Mouse (Mus musculus): ENCODE results near the gene Pak2. TPM values are rescaled to one million over a fixed set of nuclear protein-coding genes. Genes with fewer than 3 reads are reported as not detected.
A peak's percentile ranks its signal among the peaks of the same experiment; 100 is the strongest.

Gene Pak2
- polyA plus RNA-seq, 1 experiment from 2014 or later: 39.8 TPM

GRCm38 (mm10) chr16:32019678-32020077, 59.5 kb downstream of the Pak2 start:
- no peaks in the 10 kb centered on the region for H3K4me1 ChIP-seq (ENCODE audit: insufficient read depth)
- H3K27ac ChIP-seq (ENCODE audit: low read depth): no peak overlapping the region
- H3K9me3 ChIP-seq (ENCODE audit: low read depth, low read length): no peaks in the 10 kb centered on the region
- no peak overlapping the region for H3K9ac ChIP-seq
- H3K36me3 ChIP-seq (ENCODE audit: insufficient read depth): peaks cover 80% of the 10 kb centered on the region
- H3K4me3 ChIP-seq (ENCODE audit: low read depth, low read length): no peak overlapping the region
- no peak for TF ChIP-seq CTCF (IDR thresholded peaks at IDR 0.05; ENCODE audit: low read depth)
- ATAC-seq (ENCODE audit: insufficient read depth) (no peak), DNase-seq (no peak)
- H3K27me3 ChIP-seq (ENCODE audit: insufficient read depth, low read length): no peaks in the 10 kb centered on the region
- WGBS: 91% methylated on average over 9 of the region's 9 CpGs
- H3K4me2 ChIP-seq: no peak overlapping the region

- Histone ChIP-seq H3K27me3 (ENCODE audit: insufficient read depth, low read length) (no peaks in the 10 kb centered on the region), H3K9ac (no peak overlapping the region), H3K36me3 (ENCODE audit: insufficient read depth) (peaks cover 10% of the 10 kb centered on the region; the same call in 1 of the 2 replicates), H3K4me3 (ENCODE audit: low read depth, low read length) (no peak overlapping the region), H3K4me2 (no peak overlapping the region), H3K9me3 (ENCODE audit: low read depth, low read length) (no peaks in the 10 kb centered on the region), H3K4me1 (ENCODE audit: insufficient read depth) (no peaks in the 10 kb centered on the region), H3K27ac (ENCODE audit: low read depth) (no peak overlapping the region)
- DNase-seq (no peak), ATAC-seq (ENCODE audit: insufficient read depth) (no peak)
- 75% methylated on average over 4 of the region's 4 CpGs for WGBS
- TF ChIP-seq CTCF (IDR thresholded peaks at IDR 0.05; ENCODE audit: low read depth): no peak
Measured at GRCm38 (mm10) chr16:32010330-32010729, 68.8 kb downstream of the Pak2 start.

DNA sequence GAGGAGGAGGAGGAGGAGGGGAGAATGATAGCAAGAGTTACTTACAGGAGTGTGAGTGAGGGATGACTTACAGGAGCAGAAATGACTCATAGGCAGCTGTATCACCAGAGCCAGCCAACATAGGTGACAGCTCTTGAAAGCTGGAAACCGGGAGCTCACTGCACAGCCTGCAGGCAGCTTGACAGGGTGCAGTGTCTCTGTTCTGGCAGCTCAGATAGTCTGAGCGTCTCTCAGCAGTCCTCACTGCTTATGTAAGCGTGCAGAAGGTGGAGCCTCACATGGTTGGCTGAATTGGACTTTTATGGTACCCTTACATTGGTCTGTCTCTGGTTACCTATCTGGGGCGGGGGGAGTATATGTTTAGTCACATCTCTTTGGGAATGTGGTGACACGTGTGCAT, 69.2 kb downstream of the Pak2 start:
- H3K9ac ChIP-seq: no peak overlapping the region
- no peak overlapping the region for H3K27ac ChIP-seq (ENCODE audit: low read depth)
- no peak overlapping the region for H3K4me2 ChIP-seq
- no peaks in the 10 kb centered on the region for H3K4me1 ChIP-seq (ENCODE audit: insufficient read depth)
- H3K4me3 ChIP-seq (ENCODE audit: low read depth, low read length): no peak overlapping the region
- H3K36me3 ChIP-seq (ENCODE audit: insufficient read depth): peaks cover 10% of the 10 kb centered on the region; the same call in 1 of the 2 replicates
- no peaks in the 10 kb centered on the region for H3K27me3 ChIP-seq (ENCODE audit: insufficient read depth, low read length)
- no peak for TF ChIP-seq CTCF (IDR thresholded peaks at IDR 0.05; ENCODE audit: low read depth)
- DNase-seq (peak; percentile 44), ATAC-seq (ENCODE audit: insufficient read depth) (peak; percentile 31; the same call in 1 of the 2 replicates)
- WGBS: 26% methylated on average over 5 of the region's 5 CpGs
- H3K9me3 ChIP-seq (ENCODE audit: low read depth, low read length): no peaks in the 10 kb centered on the region

- 59% methylated on average over 10 of the region's 10 CpGs for WGBS
- Histone ChIP-seq H3K4me1 (ENCODE audit: insufficient read depth) (no peaks in the 10 kb centered on the region), H3K4me3 (ENCODE audit: low read depth, low read length) (no peak overlapping the region), H3K9ac (no peak overlapping the region), H3K4me2 (no peak overlapping the region), H3K27ac (ENCODE audit: low read depth) (no peak overlapping the region), H3K9me3 (ENCODE audit: low read depth, low read length) (no peaks in the 10 kb centered on the region), H3K36me3 (ENCODE audit: insufficient read depth) (peaks cover 7% of the 10 kb centered on the region; the same call in 1 of the 2 replicates), H3K27me3 (ENCODE audit: insufficient read depth, low read length) (no peaks in the 10 kb centered on the region)
- ATAC-seq (ENCODE audit: insufficient read depth) (no peak), DNase-seq (no peak)
- no peak for TF ChIP-seq CTCF (IDR thresholded peaks at IDR 0.05; ENCODE audit: low read depth)
Measured at GRCm38 (mm10) chr16:32008529-32009293, 70.4 kb downstream of the Pak2 start.

DNA sequence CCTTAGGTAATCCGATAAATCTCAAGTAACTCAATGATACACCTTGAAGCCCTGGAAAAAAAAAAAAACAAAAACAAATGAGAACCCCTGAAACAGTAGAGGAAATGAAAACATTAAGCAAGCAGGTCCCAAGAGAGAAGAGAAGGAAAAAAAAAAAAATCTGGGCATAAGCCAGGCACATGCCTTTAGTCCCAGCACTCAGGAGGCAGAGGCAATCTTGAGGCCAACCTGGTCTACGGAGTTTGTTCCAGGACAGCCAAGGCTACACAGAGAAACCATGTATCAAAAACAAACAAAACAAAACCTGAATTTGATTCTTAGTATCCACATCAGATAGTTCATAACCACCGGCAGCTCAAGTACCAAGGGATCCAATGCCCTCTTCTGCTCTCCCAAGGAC, 74.4 kb downstream of the Pak2 start:
- Histone ChIP-seq H3K27me3 (ENCODE audit: insufficient read depth, low read length) (no peaks in the 10 kb centered on the region), H3K4me1 (ENCODE audit: insufficient read depth) (0 out of 2 replicates have a peak, but pooled peaks cover 5% of the 10 kb centered on the region), H3K9ac (no peak overlapping the region), H3K4me3 (ENCODE audit: low read depth, low read length) (no peak overlapping the region), H3K36me3 (ENCODE audit: insufficient read depth) (peaks cover 2% of the 10 kb centered on the region; the same call in 1 of the 2 replicates), H3K4me2 (no peak overlapping the region), H3K27ac (ENCODE audit: low read depth) (no peak overlapping the region), H3K9me3 (ENCODE audit: low read depth, low read length) (no peaks in the 10 kb centered on the region)
- TF ChIP-seq CTCF (IDR thresholded peaks at IDR 0.05; ENCODE audit: low read depth): no peak
- WGBS: 95% methylated on average over 3 of the region's 3 CpGs
- ATAC-seq (ENCODE audit: insufficient read depth) (no peak), DNase-seq (no peak)

DNA sequence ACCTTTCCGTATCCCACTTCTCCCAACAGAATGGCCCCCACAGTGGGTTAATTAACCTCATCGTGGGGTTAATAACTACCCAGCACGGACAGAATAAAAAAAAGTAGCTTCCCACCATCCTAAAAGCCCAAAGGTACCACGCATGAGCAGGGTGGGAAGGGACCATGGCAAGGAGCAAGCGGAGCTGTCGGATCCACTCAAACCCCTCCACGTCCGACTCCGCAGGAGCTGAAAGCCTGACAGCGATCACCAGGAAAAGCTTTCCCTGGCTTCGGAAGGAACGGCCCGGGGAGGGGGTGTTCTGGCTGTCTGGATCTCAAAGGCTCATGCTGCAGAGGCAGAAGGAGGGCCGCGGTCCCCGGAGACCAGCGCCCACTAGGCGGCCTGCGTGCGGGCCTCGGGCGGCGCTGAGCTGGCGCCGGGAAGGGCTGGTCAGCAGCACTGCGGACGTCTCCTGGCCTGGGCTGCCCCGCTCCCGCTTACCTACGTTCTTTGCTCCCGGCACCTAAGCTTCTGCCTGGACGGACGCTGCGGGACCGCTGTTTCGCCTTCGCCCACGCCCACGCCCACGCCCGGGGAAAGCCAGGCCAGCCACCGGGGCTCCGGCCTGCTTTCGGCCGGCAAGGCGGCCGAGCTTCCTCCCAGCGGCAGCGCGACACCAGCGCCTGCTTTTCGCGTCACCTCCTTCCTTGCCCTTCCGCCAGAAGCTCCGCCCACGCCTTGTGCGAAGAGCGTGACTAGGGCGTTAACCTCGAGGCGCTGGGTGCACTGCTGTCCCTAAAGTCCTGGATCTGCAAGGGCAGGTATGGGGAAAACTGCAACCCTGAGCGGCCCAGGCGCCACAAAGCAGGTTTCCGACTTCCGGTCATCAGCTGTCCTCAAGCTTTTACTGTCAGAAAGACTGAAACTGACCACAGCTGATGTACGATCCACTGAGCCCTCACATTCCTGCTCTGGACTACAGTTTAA, 76.3 kb downstream of the Pak2 start, which contains the start of gene Senp5:
Gene Senp5, minus strand, starts transcription at position 779 of the 969 bp plus-strand sequence.
- 0 out of 2 replicates have a peak, but pooled peaks have one; percentile 3 for TF ChIP-seq CTCF (IDR thresholded peaks at IDR 0.05; ENCODE audit: low read depth)
- Histone ChIP-seq H3K9ac (peak within 1 kb of the TSS; percentile 93), H3K4me3 (ENCODE audit: low read depth, low read length) (peak within 1 kb of the TSS; percentile 97), H3K27me3 (ENCODE audit: insufficient read depth, low read length) (no peaks in the 10 kb centered on the region), H3K4me2 (peak within 1 kb of the TSS; percentile 66), H3K36me3 (ENCODE audit: insufficient read depth) (peaks cover 7% of the 10 kb centered on the region; the same call in 1 of the 2 replicates), H3K4me1 (ENCODE audit: insufficient read depth) (0 out of 2 replicates have a peak, but pooled peaks cover 5% of the 10 kb centered on the region), H3K27ac (ENCODE audit: low read depth) (peak within 1 kb of the TSS; percentile 75), H3K9me3 (ENCODE audit: low read depth, low read length) (no peaks in the 10 kb centered on the region)
- DNase-seq (peak; percentile 97), ATAC-seq (ENCODE audit: insufficient read depth) (peak; percentile 97)
- WGBS: 1% methylated on average over 64 of the region's 66 CpGs

All from lung, embryonic 14.5 days (tissue).